Mouse (Mus musculus): ENCODE measurements at regions not wholly inside any gene's neighbourhood (a gene's known extent, or its start where the extent isn't known, plus 50 kb on each side); places are given as distances from the start of the nearest gene placed in this dataset.

- TF ChIP-seq CTCF (IDR thresholded peaks at IDR 0.05; ENCODE audit: low read depth) = no peak
- TF ChIP-seq EP300 (IDR thresholded peaks at IDR 0.05; ENCODE audit: low read depth) = no peak
Observed at GRCm38 (mm10) chr19:59831304-59831703, 112.2 kb downstream of the Rab11fip2 start.
